Mouse (Mus musculus) hindbrain, embryonic 10.5 days (tissue): ENCODE results near the gene Zbtb43. TPM values are rescaled to one million over a fixed set of nuclear protein-coding genes. Genes with fewer than 3 reads are reported as not detected.

ENCODE experiments used
- DNase-seq: peaks from one replicate; pipeline ENCODE4 v3.0.0-alpha.2; 2017; ENCODE audit warnings: low spot score
- H3K27ac ChIP-seq: fragments of 300-500 bp; sonication (generic); 2 replicates; pipeline ENCODE4 v1.5.1; 2016; ENCODE audit warnings: mild to moderate bottlenecking, moderate library complexity
- H3K27me3 ChIP-seq: fragments of 300-500 bp; sonication (generic); 2 replicates; pipeline ENCODE4 v1.6.1; 2016; ENCODE audit warnings: mild to moderate bottlenecking; ENCODE audit not compliant: poor library complexity, insufficient read depth, severe bottlenecking
- H3K36me3 ChIP-seq: fragments of 300-500 bp; sonication (generic); 2 replicates; pipeline ENCODE4 v1.6.1; 2016; ENCODE audit warnings: mild to moderate bottlenecking, moderate library complexity
- H3K4me1 ChIP-seq: fragments of 300-500 bp; sonication (generic); replicated peaks from 2 replicates; pipeline ENCODE4 v1.6.1; 2016; ENCODE audit warnings: mild to moderate bottlenecking
- H3K4me3 ChIP-seq: fragments of 300-500 bp; sonication (generic); 2 replicates; pipeline ENCODE4 v1.5.1; 2016; ENCODE audit warnings: mild to moderate bottlenecking, moderate library complexity
- H3K9me3 ChIP-seq: fragments of 300-500 bp; sonication (generic); 2 replicates; pipeline ENCODE4 v1.6.1; 2016; ENCODE audit warnings: mild to moderate bottlenecking, moderate library complexity
- WGBS: fragments of 180-500 bp; shearing (Covaris S2); methylation state at CpG from one replicate; pipeline ENCODE4 v1.1.7; 2016; 5-methylcytosine and 5-hydroxymethylcytosine counted together
- polyA plus RNA-seq: library from polyadenylated mRNA; unstranded; fragments of >200 nt; fragmentation: Nextera tagmentation; extraction: Ambion mirVana; gene quantifications from 2 replicates; pipeline ENCODE4 v1.2.1, GENCODE M21; 2016

The Zbtb43 gene
- 19.0 and 22.7 TPM in 2 replicates for polyA plus RNA-seq

GRCm38 (mm10) chr2:33468466-33469097 lies at the start of gene Zbtb43:
Gene Zbtb43, minus strand, starts transcription at chr2:33468559.
- WGBS: 5% methylated on average over 36 of the region's 36 CpGs
- Histone ChIP-seq H3K36me3 (peaks cover 7% of the 10 kb centered on the region), H3K27me3 (no peaks in the 10 kb centered on the region), H3K4me3 (peak within 1 kb of the TSS; percentile 98), H3K9me3 (0 out of 2 replicates have a peak, but pooled peaks cover 3% of the 10 kb centered on the region), H3K27ac (peak within 1 kb of the TSS; percentile 92), H3K4me1 (peaks cover 32% of the 10 kb centered on the region)
- DNase-seq: peak; percentile 97

- Histone ChIP-seq H3K27me3 (0 out of 2 replicates have a peak, but pooled peaks cover 3% of the 10 kb centered on the region), H3K27ac (no peak overlapping the region)
Measured at GRCm38 (mm10) chr2:33515856-33516255, 47.5 kb upstream of the Zbtb43 start.

GRCm38 (mm10) chr2:33515431-33515830 lies 47.1 kb upstream of the Zbtb43 start:
- WGBS: 86% methylated on average over 8 of the region's 8 CpGs
- no peak overlapping the region for H3K4me3 ChIP-seq
- H3K27me3 ChIP-seq: 0 out of 2 replicates have a peak, but pooled peaks cover 3% of the 10 kb centered on the region
- no peaks in the 10 kb centered on the region for H3K4me1 ChIP-seq
- no peaks in the 10 kb centered on the region for H3K36me3 ChIP-seq
- no peak for DNase-seq
- H3K27ac ChIP-seq: no peak overlapping the region
- H3K9me3 ChIP-seq: no peaks in the 10 kb centered on the region

More at GRCm38 (mm10) chr2:33515856-33516255, 47.5 kb upstream of the Zbtb43 start:
- 77% methylated on average over 19 of the region's 19 CpGs for WGBS
- no peaks in the 10 kb centered on the region for H3K36me3 ChIP-seq
- no peaks in the 10 kb centered on the region for H3K9me3 ChIP-seq
- no peaks in the 10 kb centered on the region for H3K4me1 ChIP-seq
- H3K4me3 ChIP-seq: no peak overlapping the region
- DNase-seq: no peak

GRCm38 (mm10) chr2:33510791-33511190 lies 42.4 kb upstream of the Zbtb43 start:
- Histone ChIP-seq H3K27ac (no peak overlapping the region), H3K9me3 (no peaks in the 10 kb centered on the region), H3K36me3 (no peaks in the 10 kb centered on the region), H3K27me3 (no peaks in the 10 kb centered on the region), H3K4me1 (no peaks in the 10 kb centered on the region), H3K4me3 (no peak overlapping the region)
- no peak for DNase-seq
- WGBS: 95% methylated on average over 1 of the region's 1 CpGs

DNA sequence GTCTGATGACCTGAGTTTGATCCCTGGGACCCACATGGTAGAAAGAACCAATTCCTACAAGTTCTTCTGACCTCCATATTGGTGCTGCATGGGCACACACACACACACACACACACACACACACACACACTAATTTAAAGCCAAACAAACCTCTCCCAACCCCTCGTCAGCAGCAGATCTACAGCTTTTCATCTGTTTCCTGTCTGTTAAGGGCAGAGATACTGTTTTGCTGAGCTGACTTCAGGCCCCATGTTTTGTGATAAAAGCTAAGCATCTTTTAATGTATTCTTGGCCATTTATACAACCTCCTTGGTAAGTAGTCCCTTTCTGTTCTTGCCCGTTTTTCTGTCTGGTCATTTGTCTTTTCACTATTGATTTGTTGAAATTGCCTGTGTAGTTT lies 34.2 kb upstream of the Zbtb43 start:
- no peak for DNase-seq
- Histone ChIP-seq H3K4me1 (no peaks in the 10 kb centered on the region), H3K27me3 (no peaks in the 10 kb centered on the region), H3K9me3 (peaks cover 7% of the 10 kb centered on the region; the same call in 1 of the 2 replicates), H3K27ac (no peak overlapping the region), H3K36me3 (no peaks in the 10 kb centered on the region), H3K4me3 (no peak overlapping the region)
- 51% methylated on average over 2 of the region's 2 CpGs for WGBS

GRCm38 (mm10) chr2:33498280-33498679 lies 29.9 kb upstream of the Zbtb43 start:
- H3K27ac ChIP-seq: no peak overlapping the region
- H3K27me3 ChIP-seq: peaks cover 3% of the 10 kb centered on the region; the same call in 1 of the 2 replicates
- 85% methylated on average over 4 of the region's 4 CpGs for WGBS
- peaks cover 9% of the 10 kb centered on the region; the same call in 1 of the 2 replicates for H3K9me3 ChIP-seq
- H3K36me3 ChIP-seq: no peaks in the 10 kb centered on the region
- H3K4me1 ChIP-seq: no peaks in the 10 kb centered on the region
- no peak for DNase-seq
- H3K4me3 ChIP-seq: no peak overlapping the region

GRCm38 (mm10) chr2:33495654-33496053 lies 27.3 kb upstream of the Zbtb43 start:
- no peak for DNase-seq
- 43% methylated on average over 3 of the region's 3 CpGs for WGBS
- Histone ChIP-seq H3K27me3 (peaks cover 3% of the 10 kb centered on the region; the same call in 1 of the 2 replicates), H3K4me3 (no peak overlapping the region), H3K27ac (no peak overlapping the region), H3K4me1 (no peaks in the 10 kb centered on the region), H3K9me3 (peaks cover 9% of the 10 kb centered on the region; the same call in 1 of the 2 replicates), H3K36me3 (no peaks in the 10 kb centered on the region)

DNA sequence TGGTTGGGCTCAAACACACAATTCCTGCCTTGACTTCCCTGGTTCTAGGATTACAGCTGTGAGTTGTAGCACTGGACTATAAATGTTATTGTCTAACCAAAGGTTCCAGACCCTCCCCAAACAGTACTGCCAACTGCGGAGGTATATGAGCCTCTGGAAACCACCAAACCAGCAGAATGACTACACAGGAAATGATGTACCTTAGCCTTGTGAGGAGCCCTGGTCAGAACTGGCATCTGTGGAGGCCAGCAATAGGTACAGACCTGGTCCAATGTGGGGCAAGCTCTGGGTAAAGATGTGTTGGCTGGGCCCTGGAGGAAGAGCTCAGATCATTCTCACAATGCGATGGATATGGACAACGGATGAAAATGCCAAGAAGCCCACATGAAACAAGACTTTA lies 23.7 kb upstream of the Zbtb43 start:
- DNase-seq: no peak
- Histone ChIP-seq H3K9me3 (0 out of 2 replicates have a peak, but pooled peaks cover 3% of the 10 kb centered on the region), H3K27ac (no peak overlapping the region), H3K36me3 (no peaks in the 10 kb centered on the region), H3K4me1 (0 out of 2 replicates have a peak, but pooled peaks cover 6% of the 10 kb centered on the region), H3K27me3 (peaks cover 12% of the 10 kb centered on the region; the same call in 1 of the 2 replicates), H3K4me3 (no peak overlapping the region)
- WGBS: 91% methylated on average over 3 of the region's 3 CpGs

- 56% methylated on average over 10 of the region's 10 CpGs for WGBS
- H3K27ac ChIP-seq: no peak overlapping the region
Measured at GRCm38 (mm10) chr2:33489565-33489964, 21.2 kb upstream of the Zbtb43 start.

GRCm38 (mm10) chr2:33487332-33487731 lies 19.0 kb upstream of the Zbtb43 start:
- H3K4me1 ChIP-seq: peaks cover 9% of the 10 kb centered on the region; the same call in 1 of the 2 replicates
- H3K36me3 ChIP-seq: no peaks in the 10 kb centered on the region
- 79% methylated on average over 8 of the region's 8 CpGs for WGBS
- DNase-seq: no peak
- no peak overlapping the region for H3K4me3 ChIP-seq
- peaks cover 16% of the 10 kb centered on the region; the same call in 1 of the 2 replicates for H3K27me3 ChIP-seq
- H3K9me3 ChIP-seq: no peaks in the 10 kb centered on the region
- H3K27ac ChIP-seq: no peak overlapping the region

More at GRCm38 (mm10) chr2:33489565-33489964, 21.2 kb upstream of the Zbtb43 start:
- H3K36me3 ChIP-seq: no peaks in the 10 kb centered on the region
- 0 out of 2 replicates have a peak, but pooled peaks cover 6% of the 10 kb centered on the region for H3K4me1 ChIP-seq
- no peak for DNase-seq
- H3K4me3 ChIP-seq: no peak overlapping the region
- H3K9me3 ChIP-seq: no peaks in the 10 kb centered on the region
- H3K27me3 ChIP-seq: peaks cover 16% of the 10 kb centered on the region; the same call in 1 of the 2 replicates

DNA sequence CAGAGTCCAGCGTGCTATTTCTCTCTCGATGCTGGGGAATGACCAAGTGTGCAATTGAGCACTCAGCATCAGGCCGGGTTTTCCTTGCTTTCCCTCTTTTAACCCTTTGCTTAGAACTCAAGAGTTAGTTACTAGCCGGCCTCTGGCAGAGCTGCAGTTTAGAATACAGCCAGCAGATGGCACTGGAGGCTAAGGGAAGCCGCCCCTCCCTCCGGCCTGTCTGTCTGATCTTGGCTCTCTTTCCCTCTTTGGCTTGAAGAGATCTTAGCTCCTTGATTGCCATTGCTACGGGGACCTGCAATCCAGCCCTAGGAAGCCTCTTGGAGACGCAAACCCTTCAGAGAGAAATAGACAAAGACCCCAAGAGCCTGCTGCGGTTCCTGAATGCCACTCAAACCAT lies 18.5 kb upstream of the Zbtb43 start:
- 11% methylated on average over 9 of the region's 9 CpGs for WGBS
- H3K36me3 ChIP-seq: no peaks in the 10 kb centered on the region
- DNase-seq: peak; percentile 81
- H3K4me1 ChIP-seq: peaks cover 11% of the 10 kb centered on the region; the same call in 1 of the 2 replicates
- no peak overlapping the region for H3K27ac ChIP-seq
- no peak overlapping the region for H3K4me3 ChIP-seq
- H3K27me3 ChIP-seq: peaks cover 16% of the 10 kb centered on the region; the same call in 1 of the 2 replicates
- no peaks in the 10 kb centered on the region for H3K9me3 ChIP-seq

DNA sequence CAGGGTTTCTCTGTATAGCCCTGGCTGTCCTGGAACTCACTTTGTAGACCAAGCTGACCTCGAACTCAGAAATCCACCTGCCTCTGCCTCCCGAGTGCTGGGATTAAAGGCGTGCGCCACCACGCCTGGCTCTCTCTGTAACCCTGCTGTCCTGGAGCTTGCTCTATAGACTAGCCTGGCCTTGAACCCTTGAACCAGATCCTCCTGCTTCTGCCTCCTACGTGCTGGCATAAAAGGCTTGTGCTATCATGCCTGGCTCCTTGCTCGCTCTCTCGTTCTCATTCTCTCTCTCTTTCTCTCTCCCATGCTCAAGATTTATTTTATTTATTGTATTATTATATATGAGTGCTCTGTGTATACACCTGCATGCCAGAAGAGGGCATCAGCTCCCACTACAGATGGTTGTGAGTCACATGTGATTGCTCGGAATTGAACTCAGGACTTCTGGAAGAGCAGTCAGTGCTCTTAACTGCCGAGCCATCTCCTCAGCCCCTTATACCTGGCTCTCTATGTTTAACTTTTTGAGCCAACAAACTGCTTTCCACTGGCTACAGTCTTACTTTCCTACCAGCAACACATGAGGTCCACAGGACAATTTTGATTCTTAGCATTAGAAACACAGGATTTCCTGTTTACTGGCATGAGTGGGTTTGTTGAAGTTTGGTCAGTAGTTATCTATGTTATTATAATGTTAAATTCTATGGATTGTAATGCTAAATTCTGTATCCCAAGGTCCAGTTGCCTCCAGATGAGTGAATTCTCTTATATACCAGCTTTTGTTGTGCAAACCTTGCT lies 9.8 kb upstream of the Zbtb43 start:
- WGBS: 90% methylated on average over 10 of the region's 10 CpGs
- no peak for DNase-seq
- peaks cover 5% of the 10 kb centered on the region; the same call in 1 of the 2 replicates for H3K4me1 ChIP-seq
- no peaks in the 10 kb centered on the region for H3K9me3 ChIP-seq
- H3K4me3 ChIP-seq: no peak overlapping the region
- no peaks in the 10 kb centered on the region for H3K36me3 ChIP-seq
- no peaks in the 10 kb centered on the region for H3K27me3 ChIP-seq
- no peak overlapping the region for H3K27ac ChIP-seq

DNA sequence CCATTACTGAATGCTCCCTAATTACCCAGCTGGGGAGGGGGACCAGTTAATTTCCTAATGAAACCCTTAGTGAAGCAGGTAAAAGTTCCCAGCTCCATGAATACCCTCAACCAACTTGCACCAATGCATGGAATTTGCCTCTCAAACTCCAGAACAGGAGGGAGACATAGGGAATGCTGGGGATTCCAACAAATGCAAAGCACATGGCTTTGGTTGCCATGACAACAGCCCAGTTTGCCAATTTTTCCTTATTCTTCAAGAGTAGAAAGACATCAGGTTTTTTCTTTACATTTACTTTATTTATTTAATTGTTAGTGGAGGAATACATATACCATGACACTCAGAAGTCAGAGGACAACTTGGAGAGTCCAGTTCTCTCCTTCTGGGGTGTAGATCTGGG lies 7.6 kb upstream of the Zbtb43 start:
- Histone ChIP-seq H3K9me3 (0 out of 2 replicates have a peak, but pooled peaks cover 3% of the 10 kb centered on the region), H3K27ac (no peak overlapping the region), H3K27me3 (no peaks in the 10 kb centered on the region), H3K36me3 (no peaks in the 10 kb centered on the region), H3K4me3 (no peak overlapping the region), H3K4me1 (no peaks in the 10 kb centered on the region)
- DNase-seq: no peak
